Mouse (Mus musculus) hindbrain, postnatal 0 days (tissue): Measurements from ENCODE around the gene Esrp2. TPM values are rescaled to one million over a fixed set of nuclear protein-coding genes. Genes with fewer than 3 reads are reported as not detected.

Experiments used
- ATAC-seq: fragments of 200-750 bp; cut with Nextera tagmentation; 2 replicates; pipeline ENCODE4 v1.8.0; 2017; ENCODE audit warnings: mild to moderate bottlenecking, moderate TSS enrichment, moderate library complexity
- DNase-seq: peaks from one replicate; pipeline ENCODE4 v3.0.0-alpha.2; 2015; ENCODE audit warnings: low spot score
- H3K27ac ChIP-seq: fragments of 300-500 bp; sonication (generic); 2 replicates; pipeline ENCODE4 v1.5.1; 2014; ENCODE audit warnings: mild to moderate bottlenecking
- H3K27me3 ChIP-seq: fragments of 300-500 bp; sonication (generic); 2 replicates; pipeline ENCODE4 v1.6.1; 2014; ENCODE audit warnings: low read length, mixed read lengths; ENCODE audit not compliant: insufficient read depth
- H3K36me3 ChIP-seq: fragments of 300-500 bp; sonication (generic); 2 replicates; pipeline ENCODE4 v1.6.1; 2014; ENCODE audit warnings: low read length, mixed read lengths; ENCODE audit not compliant: insufficient read depth
- H3K4me1 ChIP-seq: fragments of 300-500 bp; sonication (generic); 2 replicates; pipeline ENCODE4 v1.6.1; 2014; ENCODE audit warnings: antibody characterized with exemption, low read length, mixed read lengths; ENCODE audit not compliant: insufficient read depth
- H3K4me2 ChIP-seq: fragments of 300-500 bp; sonication (generic); 2 replicates; pipeline ENCODE4 v1.6.1; 2014; ENCODE audit warnings: low read depth, mild to moderate bottlenecking, low read length, moderate library complexity, mixed read lengths
- H3K4me3 ChIP-seq: fragments of 300-500 bp; sonication (generic); 2 replicates; pipeline ENCODE4 v1.5.1; 2014; ENCODE audit warnings: low read length
- H3K9ac ChIP-seq: fragments of 300-500 bp; sonication (generic); replicated peaks from 2 replicates; pipeline ENCODE4 v1.6.1; 2014; ENCODE audit warnings: mild to moderate bottlenecking, low read length, moderate library complexity, mixed read lengths
- H3K9me3 ChIP-seq: fragments of 300-500 bp; sonication (generic); 2 replicates; pipeline ENCODE4 v1.6.1; 2016; ENCODE audit warnings: low read length, mixed read lengths
- CTCF ChIP-seq: IDR thresholded peaks from 2 replicates; pipeline ENCODE4 v1.5.1; 2016; ENCODE audit warnings: antibody characterized with exemption, control low read depth, low read depth
- WGBS: fragments of 180-500 bp; shearing (Covaris S2); extraction: QIAGEN DNeasy Blood & Tissue Kit; methylation state at CpG from one replicate; pipeline ENCODE4 v1.1.7; 2014; 5-methylcytosine and 5-hydroxymethylcytosine counted together
- polyA plus RNA-seq: library from polyadenylated mRNA; unstranded; fragments of >200 nt; fragmentation: Nextera tagmentation; extraction: Ambion mirVana; gene quantifications from 2 replicates; pipeline ENCODE4 v1.2.1, GENCODE M21; 2015
- total RNA-seq: library from RNA; depleted of rRNA; stranded (reverse); fragments of >200 nt; gene quantifications from 2 replicates; pipeline ENCODE4 v1.2.3, GENCODE M21; 2014

The Esrp2 gene
- total and polyA plus RNA-seq, 2 experiments from 2014 or later: 0.10 TPM

GRCm38 (mm10) chr8:106127882-106128410 is 8.8 kb downstream of the Esrp2 start:
- Histone ChIP-seq H3K9me3 (no peaks in the 10 kb centered on the region), H3K4me3 (no peak overlapping the region), H3K27me3 (no peaks in the 10 kb centered on the region), H3K27ac (no peak overlapping the region), H3K4me2 (no peak overlapping the region), H3K4me1 (no peaks in the 10 kb centered on the region), H3K9ac (no peak overlapping the region), H3K36me3 (peaks cover 20% of the 10 kb centered on the region; the same call in 1 of the 2 replicates)
- ATAC-seq (no peak), DNase-seq (no peak)
- no peak for TF ChIP-seq CTCF
- WGBS: 90% methylated on average over 10 of the region's 10 CpGs

DNA sequence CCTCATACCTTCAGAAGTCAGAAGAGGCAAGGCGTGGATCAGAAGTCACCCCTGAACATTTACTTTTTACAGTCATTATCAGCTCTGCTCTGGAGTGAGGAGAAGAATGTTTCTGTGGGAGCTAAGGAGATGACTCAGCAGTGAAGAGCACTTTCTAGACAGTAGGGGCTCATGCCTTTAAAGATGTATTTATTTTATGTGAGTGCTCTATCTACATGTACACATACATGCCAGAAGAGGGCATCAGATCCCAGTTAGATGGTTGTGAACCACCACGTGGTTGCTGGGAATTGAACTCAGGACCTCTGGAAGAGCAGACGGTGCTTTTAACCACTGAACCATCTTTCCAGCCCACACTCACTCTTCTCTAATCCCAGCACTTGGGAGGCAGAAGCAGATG is 9.7 kb downstream of the Esrp2 start:
- no peaks in the 10 kb centered on the region for H3K4me1 ChIP-seq
- no peak overlapping the region for H3K9ac ChIP-seq
- H3K4me2 ChIP-seq: no peak overlapping the region
- peaks cover 20% of the 10 kb centered on the region; the same call in 1 of the 2 replicates for H3K36me3 ChIP-seq
- TF ChIP-seq CTCF: no peak
- H3K27me3 ChIP-seq: no peaks in the 10 kb centered on the region
- DNase-seq: no peak
- no peak overlapping the region for H3K4me3 ChIP-seq
- no peak overlapping the region for H3K27ac ChIP-seq
- ATAC-seq: no peak
- H3K9me3 ChIP-seq: no peaks in the 10 kb centered on the region
- WGBS: 82% methylated on average over 3 of the region's 3 CpGs

- H3K4me3 ChIP-seq: no peak overlapping the region
- no peak overlapping the region for H3K4me2 ChIP-seq
- H3K27me3 ChIP-seq: no peaks in the 10 kb centered on the region
- no peaks in the 10 kb centered on the region for H3K4me1 ChIP-seq
- no peak for TF ChIP-seq CTCF
- DNase-seq (no peak), ATAC-seq (no peak)
- no peak overlapping the region for H3K9ac ChIP-seq
- peaks cover 20% of the 10 kb centered on the region; the same call in 1 of the 2 replicates for H3K36me3 ChIP-seq
- H3K9me3 ChIP-seq: no peaks in the 10 kb centered on the region
- 100% methylated on average over 1 of the region's 1 CpGs for WGBS
- H3K27ac ChIP-seq: no peak overlapping the region
Observed at GRCm38 (mm10) chr8:106126055-106126454, 10.7 kb downstream of the Esrp2 start.

GRCm38 (mm10) chr8:106123443-106123842 is 13.3 kb downstream of the Esrp2 start:
- H3K27ac ChIP-seq: no peak overlapping the region
- no peak overlapping the region for H3K4me3 ChIP-seq
- no peak overlapping the region for H3K4me2 ChIP-seq
- H3K36me3 ChIP-seq: peaks cover 2% of the 10 kb centered on the region; the same call in 1 of the 2 replicates
- WGBS: 82% methylated on average over 3 of the region's 3 CpGs
- TF ChIP-seq CTCF: no peak
- H3K9ac ChIP-seq: no peak overlapping the region
- H3K9me3 ChIP-seq: no peaks in the 10 kb centered on the region
- H3K4me1 ChIP-seq: no peaks in the 10 kb centered on the region
- ATAC-seq (no peak), DNase-seq (no peak)
- H3K27me3 ChIP-seq: no peaks in the 10 kb centered on the region

- no peak overlapping the region for H3K4me3 ChIP-seq
- H3K27me3 ChIP-seq: no peaks in the 10 kb centered on the region
- H3K36me3 ChIP-seq: no peaks in the 10 kb centered on the region
- no peak for ATAC-seq
- H3K4me1 ChIP-seq: no peaks in the 10 kb centered on the region
- H3K27ac ChIP-seq: no peak overlapping the region
- DNase-seq: peak; percentile 22
- WGBS: 94% methylated on average over 3 of the region's 3 CpGs
- peak; percentile 69 for TF ChIP-seq CTCF
- no peak overlapping the region for H3K9ac ChIP-seq
- H3K4me2 ChIP-seq: no peak overlapping the region
- H3K9me3 ChIP-seq: no peaks in the 10 kb centered on the region
Observed at GRCm38 (mm10) chr8:106115897-106116296, 20.9 kb downstream of the Esrp2 start.

- Histone ChIP-seq H3K27me3 (no peaks in the 10 kb centered on the region), H3K36me3 (peaks cover 12% of the 10 kb centered on the region), H3K4me1 (no peaks in the 10 kb centered on the region), H3K4me2 (no peak overlapping the region), H3K4me3 (no peak overlapping the region), H3K27ac (no peak overlapping the region), H3K9me3 (no peaks in the 10 kb centered on the region), H3K9ac (no peak overlapping the region)
- 96% methylated on average over 1 of the region's 1 CpGs for WGBS
- DNase-seq: no peak
- no peak for TF ChIP-seq CTCF
- ATAC-seq: no peak
Observed at GRCm38 (mm10) chr8:106112514-106112913, 24.3 kb downstream of the Esrp2 start.

GRCm38 (mm10) chr8:106112041-106112440 is 24.7 kb downstream of the Esrp2 start:
- TF ChIP-seq CTCF: no peak
- H3K4me2 ChIP-seq: no peak overlapping the region
- ATAC-seq (no peak), DNase-seq (no peak)
- no peak overlapping the region for H3K27ac ChIP-seq
- no peaks in the 10 kb centered on the region for H3K4me1 ChIP-seq
- 91% methylated on average over 2 of the region's 2 CpGs for WGBS
- H3K27me3 ChIP-seq: no peaks in the 10 kb centered on the region
- no peak overlapping the region for H3K4me3 ChIP-seq
- H3K9me3 ChIP-seq: no peaks in the 10 kb centered on the region
- H3K9ac ChIP-seq: no peak overlapping the region
- peaks cover 12% of the 10 kb centered on the region for H3K36me3 ChIP-seq
